Mouse (Mus musculus) erythroblast, embryonic 14.5 days (primary cell): ENCODE measurements around the gene Setdb1. TPM values are rescaled to one million over a fixed set of nuclear protein-coding genes. Genes with fewer than 3 reads are reported as not detected.
"Not testable (repeated sequence)": the region's sequence is repeated elsewhere in the genome, so short reads cannot be mapped to it uniquely, and the experiment has no call there.

ENCODE experiments used
- H3K27me3 ChIP-seq: 2 replicates; pipeline ENCODE4 v1.6.1; 2012; ENCODE audit warnings: inconsistent platforms; ENCODE audit not compliant: control insufficient read depth
- H3K36me3 ChIP-seq: 2 replicates; pipeline ENCODE4 v1.6.1; 2012; ENCODE audit warnings: mild to moderate bottlenecking, inconsistent platforms; ENCODE audit not compliant: control insufficient read depth
- H3K4me1 ChIP-seq: 2 replicates; pipeline ENCODE4 v1.6.1; 2012; ENCODE audit warnings: inconsistent platforms; ENCODE audit not compliant: control insufficient read depth
- H3K4me3 ChIP-seq: replicated peaks from 2 replicates; pipeline ENCODE3; 2012; ENCODE audit warnings: moderate library complexity, mild to moderate bottlenecking, inconsistent platforms
- H3K9me3 ChIP-seq: 2 replicates; pipeline ENCODE4 v1.6.1; 2012; ENCODE audit warnings: low read length, inconsistent platforms, mixed read lengths; ENCODE audit not compliant: control insufficient read depth
- GATA1 ChIP-seq: IDR thresholded peaks from 2 replicates; pipeline ENCODE4 v1.6.1; 2012; ENCODE audit warnings: low read length, inconsistent platforms, mixed read lengths
- TAL1 ChIP-seq: IDR thresholded peaks from 3 replicates; pipeline ENCODE4 v1.6.1; 2012; ENCODE audit warnings: low read length, inconsistent platforms, mixed read lengths
- polyA plus RNA-seq: library from polyadenylated mRNA; stranded (reverse); fragments of >175 nt; gene quantifications from 2 replicates; pipeline ENCODE4 v1.2.3, GENCODE M21; 2012

Gene Setdb1
- polyA plus RNA-seq, 1 experiment = 0.62 TPM

DNA sequence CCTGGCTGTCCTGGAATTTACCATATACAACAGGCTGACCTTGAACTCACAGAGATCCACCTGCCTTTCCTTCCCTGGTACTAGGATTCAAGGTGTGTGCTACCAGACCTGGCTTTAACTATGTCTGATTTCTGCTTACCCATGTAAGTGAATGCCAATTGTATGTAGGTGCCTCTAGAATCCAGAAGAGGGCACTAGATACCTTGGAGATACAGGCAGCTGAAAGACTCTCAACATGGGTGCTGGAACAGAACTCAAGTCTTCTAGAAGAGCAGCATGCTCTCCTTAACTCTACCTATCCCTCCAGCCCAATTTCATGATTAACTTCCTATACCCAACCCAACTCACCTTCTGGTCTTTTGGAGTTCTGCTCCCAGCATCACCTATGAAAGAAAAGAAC lies 7.5 kb downstream of the Setdb1 start:
- no peaks in the 10 kb centered on the region for H3K27me3 ChIP-seq
- no peaks in the 10 kb centered on the region for H3K4me1 ChIP-seq
- H3K4me3 ChIP-seq = no peak overlapping the region
- no peak for TF ChIP-seq TAL1
- TF ChIP-seq GATA1 = no peak
- peaks cover 85% of the 10 kb centered on the region for H3K36me3 ChIP-seq
- H3K9me3 ChIP-seq = peaks cover 2% of the 10 kb centered on the region

DNA sequence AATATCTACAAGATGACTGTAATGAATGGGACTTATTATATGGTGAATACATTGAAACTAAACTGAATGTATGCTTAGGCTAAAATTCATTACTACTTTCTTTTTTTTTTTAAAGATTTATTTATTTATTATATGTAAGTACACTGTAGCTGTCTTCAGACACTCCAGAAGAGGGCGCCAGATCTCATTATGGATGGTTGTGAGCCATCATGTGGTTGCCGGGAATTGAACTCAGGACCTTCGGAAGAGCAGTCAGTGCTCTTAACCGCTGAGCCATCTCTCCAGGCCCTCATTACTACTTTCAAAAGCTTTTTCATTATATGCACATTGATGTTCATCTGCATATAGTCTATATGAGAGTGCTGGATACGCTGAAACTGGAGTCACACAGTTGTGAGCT lies 8.7 kb downstream of the Setdb1 start:
- H3K36me3 ChIP-seq = peaks cover 86% of the 10 kb centered on the region
- H3K4me3 ChIP-seq, H3K9me3 ChIP-seq, H3K27me3 ChIP-seq, H3K4me1 ChIP-seq: not testable (repeated sequence)

DNA sequence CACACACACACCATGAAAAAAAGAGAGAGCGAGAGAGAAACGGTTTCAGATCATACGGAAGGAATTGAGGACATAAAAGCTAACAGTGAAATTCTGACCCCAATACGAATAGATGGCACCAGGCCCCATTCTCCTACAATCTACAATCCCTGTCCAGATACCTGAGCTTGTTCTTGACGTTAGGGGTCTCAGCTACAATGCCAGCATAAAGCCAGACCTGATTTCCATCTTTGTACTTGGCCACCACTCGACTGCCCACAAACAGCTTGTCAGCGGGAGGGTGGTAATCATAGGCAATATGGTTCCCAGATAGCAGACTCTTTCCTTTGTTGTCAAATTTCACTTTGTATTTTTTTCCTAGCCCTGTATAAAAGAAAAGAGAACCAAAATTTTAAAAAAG lies 10.5 kb downstream of the Setdb1 start:
- Histone ChIP-seq H3K36me3 (peaks cover 86% of the 10 kb centered on the region), H3K9me3 (peaks cover 2% of the 10 kb centered on the region)
- TF ChIP-seq TAL1 (no peak), GATA1 (no peak)

DNA sequence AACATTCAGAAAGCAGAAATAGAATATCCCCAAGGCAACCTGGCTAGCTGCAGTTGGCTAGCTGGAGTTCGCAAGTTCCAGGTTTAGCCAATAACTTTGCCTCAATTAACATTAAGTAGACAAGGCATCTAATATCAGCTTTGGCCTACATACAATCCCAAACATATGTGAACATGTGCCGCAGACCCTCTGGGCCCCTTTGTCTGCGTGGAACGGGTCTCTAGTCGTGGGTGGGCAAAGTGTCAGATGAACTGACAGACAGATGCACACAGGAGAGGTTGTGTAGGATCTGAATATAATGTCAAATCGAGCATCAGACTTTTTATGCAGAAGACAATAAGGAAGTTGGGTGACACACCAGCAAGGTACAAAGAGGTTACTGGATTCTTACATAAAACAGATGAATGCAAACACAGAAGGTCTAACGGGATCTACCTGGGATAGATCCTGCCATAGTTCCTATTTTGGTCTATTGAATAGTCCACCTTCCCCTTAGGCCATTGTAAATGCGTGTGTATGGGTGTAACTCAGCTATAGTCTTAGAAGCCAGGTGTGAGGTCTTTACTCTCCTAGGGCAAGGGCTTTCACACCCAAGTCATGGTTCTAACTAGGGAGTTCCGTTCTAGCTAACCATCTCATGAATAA lies 13.5 kb downstream of the Setdb1 start:
- H3K36me3 ChIP-seq = peaks cover 93% of the 10 kb centered on the region
- H3K4me3 ChIP-seq, H3K4me1 ChIP-seq: not testable (repeated sequence)

More for the DNA sequence above, 10.5 kb downstream of the Setdb1 start:
- Histone ChIP-seq H3K4me3 (no peak overlapping the region), H3K4me1 (no peaks in the 10 kb centered on the region), H3K27me3 (no peaks in the 10 kb centered on the region)

DNA sequence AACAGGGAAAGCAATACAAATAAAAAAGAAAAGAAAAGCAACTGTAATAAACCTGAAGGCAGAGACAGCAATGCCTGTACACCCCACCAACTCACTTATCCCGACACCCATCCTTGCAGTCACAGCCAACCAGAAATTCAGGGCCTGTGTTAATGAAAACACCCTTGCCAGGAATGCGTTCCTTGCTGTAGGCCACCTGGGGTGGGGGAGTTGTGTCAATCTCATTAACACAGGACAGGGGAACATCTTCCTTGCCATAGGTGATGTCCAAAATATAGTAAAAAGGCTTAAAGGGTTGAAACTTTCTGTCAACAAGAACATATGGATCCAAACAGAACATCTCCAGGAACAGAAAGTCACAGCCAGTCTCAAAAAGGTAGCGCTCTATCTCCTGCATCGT lies 18.8 kb downstream of the Setdb1 start:
- TF ChIP-seq TAL1 = no peak
- TF ChIP-seq GATA1 = no peak
- Histone ChIP-seq H3K36me3 (peaks cover 81% of the 10 kb centered on the region), H3K27me3 (no peaks in the 10 kb centered on the region)

More for the DNA sequence above, 13.5 kb downstream of the Setdb1 start:
- not testable (repeated sequence) for H3K9me3 ChIP-seq, H3K27me3 ChIP-seq

DNA sequence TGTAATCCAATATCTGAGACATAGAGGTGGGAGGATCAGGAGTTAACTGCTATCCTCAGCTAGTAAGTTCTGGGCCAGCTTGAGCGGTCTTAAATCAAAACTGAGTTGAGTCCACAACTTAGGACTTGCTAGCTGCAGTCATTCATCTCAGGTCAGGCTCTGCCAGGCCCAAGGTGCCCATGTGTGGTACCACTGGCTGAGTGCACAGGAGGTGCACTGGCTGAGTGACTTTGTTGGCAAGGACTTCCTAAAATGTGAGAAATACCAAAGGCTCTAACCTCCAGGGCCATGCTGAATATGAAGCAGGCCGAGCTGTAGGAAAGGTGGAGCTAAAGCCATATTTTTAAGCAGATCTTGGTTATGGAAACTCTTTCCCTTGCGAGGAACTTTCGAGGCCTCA lies 19.7 kb downstream of the Setdb1 start:
- Histone ChIP-seq H3K36me3 (peaks cover 81% of the 10 kb centered on the region), H3K4me3 (no peak overlapping the region), H3K4me1 (no peaks in the 10 kb centered on the region), H3K27me3 (no peaks in the 10 kb centered on the region), H3K9me3 (no peaks in the 10 kb centered on the region)
- TF ChIP-seq GATA1 (no peak), TAL1 (no peak)

More for the DNA sequence above, 18.8 kb downstream of the Setdb1 start:
- no peaks in the 10 kb centered on the region for H3K9me3 ChIP-seq
- no peak overlapping the region for H3K4me3 ChIP-seq
- no peaks in the 10 kb centered on the region for H3K4me1 ChIP-seq

DNA sequence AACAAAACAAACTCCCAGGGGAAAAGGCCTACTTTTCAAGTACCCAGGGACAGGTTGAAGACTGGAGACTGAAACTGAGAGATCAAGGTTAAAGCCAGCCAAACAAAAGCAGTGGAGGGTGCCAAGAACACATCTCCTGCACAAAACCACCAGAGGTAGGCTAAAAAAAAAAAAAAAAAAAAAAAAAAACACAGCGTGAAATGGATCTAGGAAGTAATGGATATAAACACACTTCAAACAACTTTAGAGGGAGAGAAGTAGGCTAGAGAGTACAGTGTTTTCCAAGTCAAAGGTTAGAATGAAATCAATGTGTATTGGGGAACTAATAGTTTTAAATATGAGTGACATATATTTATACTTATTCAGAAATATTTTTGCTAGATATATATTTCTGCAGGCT lies 25.5 kb downstream of the Setdb1 start:
- Histone ChIP-seq H3K9me3 (no peaks in the 10 kb centered on the region), H3K4me3 (no peak overlapping the region), H3K27me3 (no peaks in the 10 kb centered on the region), H3K4me1 (no peaks in the 10 kb centered on the region), H3K36me3 (peaks cover 74% of the 10 kb centered on the region)
- TF ChIP-seq TAL1 (no peak), GATA1 (no peak)

DNA sequence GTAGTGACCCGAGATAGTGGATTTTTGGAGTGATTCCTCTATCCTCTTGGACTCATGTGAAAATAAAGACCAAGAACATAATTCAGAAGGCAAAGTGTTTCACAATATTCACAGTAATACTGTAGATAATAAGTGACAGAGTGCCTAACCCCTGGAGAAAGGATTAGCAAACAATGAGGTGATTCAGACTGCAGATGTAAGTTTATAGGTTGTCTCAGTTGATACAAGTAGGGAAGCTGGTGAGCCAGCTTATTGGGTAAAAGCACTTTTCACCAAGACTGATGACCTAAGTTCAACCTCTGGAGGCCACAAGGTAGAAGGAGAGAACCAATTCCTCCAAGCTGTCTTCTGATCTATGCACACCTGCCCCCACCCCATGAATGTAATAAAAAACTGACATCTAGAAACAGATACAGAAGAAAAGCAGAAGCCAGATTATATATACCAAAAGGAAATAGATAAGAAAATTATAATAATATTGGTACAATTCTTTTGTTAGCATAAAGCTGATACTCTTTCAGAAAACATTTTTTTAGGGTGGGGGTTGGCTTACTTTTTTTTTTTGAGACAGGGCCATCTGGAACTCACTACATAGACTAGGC lies 28.1 kb downstream of the Setdb1 start:
- H3K36me3 ChIP-seq = peaks cover 90% of the 10 kb centered on the region
- no peaks in the 10 kb centered on the region for H3K9me3 ChIP-seq
- no peak overlapping the region for H3K4me3 ChIP-seq
- no peak for TF ChIP-seq GATA1
- no peak for TF ChIP-seq TAL1
- no peaks in the 10 kb centered on the region for H3K27me3 ChIP-seq
- H3K4me1 ChIP-seq = no peaks in the 10 kb centered on the region

DNA sequence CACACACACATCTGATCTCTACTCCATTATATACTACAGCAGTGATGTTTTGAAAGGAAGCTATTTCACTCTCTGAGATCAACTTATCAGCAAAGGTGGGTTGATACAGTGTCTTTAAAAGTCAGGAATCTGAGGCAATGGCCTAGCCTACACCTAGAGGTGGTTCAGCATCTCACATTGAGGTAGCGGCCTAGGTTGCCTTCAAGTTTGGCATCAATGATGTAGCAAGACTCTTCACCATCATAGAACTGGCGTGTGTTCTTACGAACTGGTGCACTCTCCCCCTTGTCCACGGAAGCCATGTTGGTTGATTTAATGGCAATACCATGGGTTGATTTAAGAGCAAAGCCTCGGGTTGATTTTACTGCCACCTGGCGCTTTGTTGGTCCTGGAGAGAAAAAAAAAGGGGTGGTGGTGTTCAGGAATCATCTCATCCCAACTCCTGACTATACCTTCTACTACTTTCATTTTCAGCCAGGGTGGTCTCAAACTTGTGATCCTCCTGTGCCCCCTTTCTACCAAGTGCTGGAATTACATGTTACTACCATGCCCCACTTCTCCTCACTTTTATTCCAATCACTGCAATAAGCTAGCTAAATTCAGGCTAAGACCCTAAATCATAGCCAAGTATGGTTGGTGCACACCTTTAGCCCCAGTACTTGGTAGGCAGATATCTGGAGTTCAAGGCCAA lies 32.4 kb downstream of the Setdb1 start:
- Histone ChIP-seq H3K4me3 (no peak overlapping the region), H3K36me3 (peaks cover 99% of the 10 kb centered on the region), H3K9me3 (no peaks in the 10 kb centered on the region), H3K27me3 (no peaks in the 10 kb centered on the region), H3K4me1 (peaks cover 6% of the 10 kb centered on the region)
- no peak for TF ChIP-seq TAL1
- TF ChIP-seq GATA1 = no peak

DNA sequence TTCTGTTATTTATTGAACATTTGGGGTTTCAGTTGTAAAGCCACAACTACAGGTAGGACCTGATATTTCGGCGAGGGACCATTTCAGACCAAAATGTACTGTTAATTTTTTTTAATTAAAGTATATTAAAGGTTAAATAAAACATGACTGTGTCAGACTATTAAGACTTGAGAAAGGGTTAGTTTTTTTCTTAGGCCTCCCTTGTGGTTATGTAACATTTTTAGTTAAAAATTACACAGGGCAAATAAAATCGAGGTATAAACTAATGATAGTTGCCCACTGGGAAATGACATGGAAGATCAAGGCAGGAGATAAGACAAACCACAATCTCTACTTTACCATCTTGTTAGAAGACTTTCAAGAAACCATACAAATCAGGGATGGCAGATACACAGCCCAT lies 33.6 kb downstream of the Setdb1 start:
- TF ChIP-seq TAL1 (no peak), GATA1 (no peak)
- Histone ChIP-seq H3K9me3 (no peaks in the 10 kb centered on the region), H3K4me1 (peaks cover 14% of the 10 kb centered on the region), H3K4me3 (no peak overlapping the region), H3K36me3 (peaks cover 98% of the 10 kb centered on the region), H3K27me3 (no peaks in the 10 kb centered on the region)
